Mouse (Mus musculus): ENCODE measurements at regions not wholly inside any gene's neighbourhood (a gene's known extent, or its start where the extent isn't known, plus 50 kb on each side); places are given as distances from the start of the nearest gene placed in this dataset.

DNA sequence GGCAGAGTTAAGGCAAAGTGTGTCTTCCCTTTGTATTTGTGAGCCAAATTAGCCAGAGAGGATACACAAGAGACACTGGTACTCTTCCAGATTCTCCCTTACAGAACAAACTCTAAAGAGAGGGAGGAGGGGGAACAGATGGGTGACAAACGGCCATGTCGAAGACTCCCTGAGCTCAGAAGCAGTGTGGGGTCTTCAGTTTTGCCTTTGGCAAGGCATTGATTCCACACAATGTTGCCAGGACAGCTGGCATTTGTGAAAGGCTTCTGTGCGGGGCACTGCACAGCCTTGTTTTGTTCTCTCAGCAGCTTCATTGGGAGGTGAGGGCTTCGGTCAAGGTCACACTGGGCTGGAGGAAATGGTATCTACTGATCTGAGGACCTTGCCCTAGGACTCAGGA is 253.9 kb downstream of the Sipa1l2 start:
- H3K27ac ChIP-seq = no peak overlapping the region
- H3K4me3 ChIP-seq = no peak overlapping the region
- no peak for DNase-seq
- TF ChIP-seq CTCF (IDR thresholded peaks at IDR 0.05) = no peak
- intact Hi-C loops (cut with DNase I) = no loop called here

DNA sequence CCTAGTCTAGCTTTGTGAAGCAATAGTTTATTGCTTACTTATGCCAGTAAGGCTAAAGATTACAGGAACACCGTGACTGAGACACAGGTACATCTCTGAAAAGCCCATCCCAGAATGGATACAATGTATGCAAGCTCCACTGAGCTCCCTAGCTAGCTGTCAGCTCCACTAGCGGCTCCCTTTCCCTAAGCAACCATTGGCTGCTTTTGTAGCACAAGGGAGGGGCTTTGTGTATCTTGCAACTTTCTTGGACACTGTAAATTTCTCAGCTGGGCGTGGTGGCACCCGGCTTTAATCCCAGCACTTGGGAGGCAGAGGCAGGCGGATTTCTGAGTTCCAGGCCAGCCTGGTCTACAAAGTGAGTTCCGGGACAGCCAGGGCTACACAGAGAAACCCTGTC is 254.6 kb downstream of the Sipa1l2 start:
- TF ChIP-seq CTCF (IDR thresholded peaks at IDR 0.05) = no peak
- intact Hi-C loops (cut with DNase I) = no loop called here
- no peak overlapping the region for H3K4me3 ChIP-seq
- no peak for DNase-seq
- H3K27ac ChIP-seq = no peak overlapping the region

DNA sequence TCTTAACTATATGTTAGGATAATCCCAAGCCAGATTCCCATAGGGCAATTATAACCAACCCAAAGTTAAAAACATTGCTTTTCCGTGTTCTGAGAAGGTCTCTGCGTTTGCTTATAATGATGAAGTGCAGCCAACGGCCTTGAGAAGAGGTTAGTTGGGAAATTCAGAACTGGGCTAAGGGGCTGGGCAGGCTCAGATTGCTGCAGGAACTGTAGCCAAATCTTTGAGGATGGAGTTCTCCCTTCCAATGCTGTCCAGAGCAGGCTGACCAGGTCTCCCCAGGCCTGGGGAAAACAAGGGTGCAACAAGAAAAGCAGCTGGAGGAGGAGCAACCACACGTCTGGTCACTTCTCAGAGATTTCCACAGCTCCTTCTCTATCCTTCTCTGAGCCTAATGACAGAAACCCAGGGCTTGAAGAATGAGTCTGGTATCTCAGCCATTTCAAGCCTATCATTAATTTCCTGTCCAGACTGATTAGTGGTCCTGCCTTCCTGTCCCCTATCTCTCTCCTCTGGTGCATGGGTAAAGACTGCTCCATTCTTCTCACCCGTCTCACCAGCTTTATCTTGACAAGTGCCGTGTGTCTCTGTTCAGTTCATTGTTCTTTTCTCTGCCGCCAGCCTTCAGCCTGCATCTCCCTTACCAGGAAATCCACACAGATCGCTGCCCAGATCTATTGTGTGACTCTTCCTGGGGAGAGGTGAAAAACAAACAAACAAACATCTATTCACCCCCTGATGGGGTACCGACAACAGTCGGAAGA is 255.2 kb downstream of the Sipa1l2 start:
- intact Hi-C loops (cut with DNase I) = no loop called here

DNA sequence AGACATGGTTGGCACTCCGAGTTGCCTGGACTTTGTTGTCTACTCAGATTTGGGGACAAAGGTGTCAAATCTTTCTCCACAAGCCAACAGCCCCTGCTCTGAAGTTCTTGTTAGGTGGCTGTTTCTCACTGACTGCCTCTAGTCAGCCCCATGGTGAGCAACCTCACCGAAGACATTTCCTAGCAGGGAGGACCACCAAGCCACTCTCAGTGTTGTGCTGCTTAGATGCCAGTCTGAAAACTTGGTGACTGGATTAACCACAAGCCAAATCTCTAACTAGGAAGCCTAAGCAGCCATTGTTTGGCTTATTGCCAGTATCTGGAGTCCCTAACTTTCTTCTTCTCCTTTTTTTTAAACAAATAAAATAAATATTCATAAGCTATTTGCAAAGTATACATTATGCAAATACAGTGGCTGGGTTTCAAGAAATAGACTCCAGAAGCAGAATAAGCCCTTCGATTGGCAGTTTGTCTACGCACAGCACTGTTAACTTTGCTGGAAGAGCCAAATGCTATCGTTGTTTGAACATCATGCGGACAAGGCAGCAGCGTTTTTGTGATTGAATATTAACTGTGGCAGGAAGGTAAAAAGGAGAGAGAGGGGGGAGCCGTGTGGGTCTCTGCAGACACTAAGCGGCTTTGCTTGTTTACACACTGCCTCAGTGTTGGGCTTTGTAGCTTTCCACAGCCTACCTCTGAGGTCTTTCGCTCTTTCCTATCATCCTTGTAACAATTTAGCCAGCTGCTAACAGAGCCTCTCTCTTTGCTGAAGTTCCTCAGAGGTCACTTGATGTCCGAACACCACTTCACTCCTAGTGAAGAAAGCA is 257.4 kb downstream of the Disc1 start:
- intact Hi-C loops (cut with DNase I) = no loop called here
- DNase-seq = no peak
- Histone ChIP-seq H3K27ac (no peak overlapping the region), H3K4me3 (no peak overlapping the region)
- TF ChIP-seq CTCF (IDR thresholded peaks at IDR 0.05) = no peak

More for the DNA sequence above, 255.2 kb downstream of the Sipa1l2 start:
- Histone ChIP-seq H3K4me3 (no peak overlapping the region), H3K27ac (no peak overlapping the region)
- no peak for DNase-seq
- no peak for TF ChIP-seq CTCF (IDR thresholded peaks at IDR 0.05)

Measured in gastrocnemius, adult 2 months (tissue).